Mouse (Mus musculus) heart, embryonic 16.5 days (tissue): ENCODE data around the gene Ntf3. TPM values are rescaled to one million over a fixed set of nuclear protein-coding genes. Genes with fewer than 3 reads are reported as not detected.
A peak's percentile ranks its signal among the peaks of the same experiment; 100 is the strongest.

ENCODE experiments used
- ATAC-seq: fragments of 200-750 bp; cut with Nextera tagmentation; replicated peaks from 2 replicates; pipeline ENCODE4 v1.8.0; 2017; ENCODE audit warnings: moderate number of reproducible peaks; ENCODE audit not compliant: insufficient read depth, low FRiP score; ENCODE audit errors: extremely low read depth
- H3K27ac ChIP-seq: fragments of 300-500 bp; sonication (generic); 2 replicates; pipeline ENCODE4 v1.5.1; 2014; ENCODE audit warnings: mild to moderate bottlenecking, low read length, control low read depth, moderate library complexity
- H3K27me3 ChIP-seq: fragments of 300-500 bp; sonication (generic); 2 replicates; pipeline ENCODE4 v1.6.1; 2014; ENCODE audit warnings: low read length, mixed read lengths; ENCODE audit not compliant: control insufficient read depth, insufficient read depth
- H3K36me3 ChIP-seq: fragments of 300-500 bp; sonication (generic); 2 replicates; pipeline ENCODE4 v1.6.1; 2014; ENCODE audit not compliant: control insufficient read depth, insufficient read depth
- H3K4me1 ChIP-seq: fragments of 300-500 bp; sonication (generic); 2 replicates; pipeline ENCODE4 v1.6.1; 2014; ENCODE audit warnings: low read length, mixed read lengths; ENCODE audit not compliant: control insufficient read depth, insufficient read depth
- H3K4me2 ChIP-seq: fragments of 300-500 bp; sonication (generic); 2 replicates; pipeline ENCODE4 v1.6.1; 2014; ENCODE audit warnings: low read depth, mild to moderate bottlenecking, control low read depth, low read length
- H3K4me3 ChIP-seq: fragments of 300-500 bp; sonication (generic); 2 replicates; pipeline ENCODE4 v1.5.1; 2014; ENCODE audit warnings: mild to moderate bottlenecking, control low read depth, low read length
- H3K9ac ChIP-seq: fragments of 300-500 bp; sonication (generic); 2 replicates; pipeline ENCODE4 v1.6.1; 2014; ENCODE audit warnings: low read length, control low read depth
- H3K9me3 ChIP-seq: fragments of 300-500 bp; sonication (generic); replicated peaks from 2 replicates; pipeline ENCODE4 v1.6.1; 2016; ENCODE audit warnings: low read length; ENCODE audit not compliant: control insufficient read depth
- WGBS: fragments of 180-500 bp; shearing (Covaris S2); extraction: QIAGEN DNeasy Blood & Tissue Kit; methylation state at CpG from one replicate; pipeline ENCODE4 v1.1.7; 2014; 5-methylcytosine and 5-hydroxymethylcytosine counted together
- polyA plus RNA-seq: library from polyadenylated mRNA; unstranded; fragments of >200 nt; fragmentation: Nextera tagmentation; extraction: Ambion mirVana; gene quantifications from 2 replicates; pipeline ENCODE4 v1.2.1, GENCODE M21; 2015

The Ntf3 gene
- polyA plus RNA-seq, 1 experiment from 2014 or later, result 8.3 TPM

GRCm38 (mm10) chr6:126142741-126143140 lies 24.0 kb downstream of the Ntf3 start:
- peak; percentile 3; the same call in 1 of the 2 replicates for ATAC-seq
- Histone ChIP-seq H3K27ac (peak overlapping the region; percentile 71), H3K9me3 (no peaks in the 10 kb centered on the region), H3K4me2 (peak overlapping the region; percentile 50), H3K4me3 (no peak overlapping the region), H3K9ac (no peak overlapping the region), H3K27me3 (no peaks in the 10 kb centered on the region), H3K36me3 (no peaks in the 10 kb centered on the region), H3K4me1 (peaks cover 39% of the 10 kb centered on the region)
- 36% methylated on average over 3 of the region's 3 CpGs for WGBS

- Histone ChIP-seq H3K4me3 (peak overlapping the region; percentile 8; the same call in 1 of the 2 replicates), H3K9me3 (no peaks in the 10 kb centered on the region), H3K27me3 (no peaks in the 10 kb centered on the region), H3K4me2 (peak overlapping the region; percentile 50), H3K4me1 (peaks cover 39% of the 10 kb centered on the region), H3K36me3 (no peaks in the 10 kb centered on the region), H3K27ac (peak overlapping the region; percentile 71), H3K9ac (peak overlapping the region; percentile 50)
- 24% methylated on average over 8 of the region's 8 CpGs for WGBS
- ATAC-seq, result peak; percentile 47
Observed at GRCm38 (mm10) chr6:126142021-126142554, 24.6 kb downstream of the Ntf3 start.

- Histone ChIP-seq H3K9ac (peak overlapping the region; percentile 50), H3K4me3 (0 out of 2 replicates have a peak overlapping the region, but pooled peaks have one; percentile 5), H3K27ac (peak overlapping the region; percentile 71), H3K4me2 (peak overlapping the region; percentile 50), H3K4me1 (peaks cover 39% of the 10 kb centered on the region), H3K27me3 (no peaks in the 10 kb centered on the region), H3K9me3 (no peaks in the 10 kb centered on the region), H3K36me3 (no peaks in the 10 kb centered on the region)
- 20% methylated on average over 13 of the region's 13 CpGs for WGBS
- ATAC-seq, result peak; percentile 64
Observed at GRCm38 (mm10) chr6:126141472-126141871, 25.2 kb downstream of the Ntf3 start.

- WGBS, result 40% methylated on average over 6 of the region's 6 CpGs
- H3K4me2 ChIP-seq, result peak overlapping the region; percentile 50
- ATAC-seq, result peak; percentile 55
- H3K27me3 ChIP-seq, result no peaks in the 10 kb centered on the region
- H3K9ac ChIP-seq, result peak overlapping the region; percentile 50
- no peaks in the 10 kb centered on the region for H3K36me3 ChIP-seq
- H3K4me1 ChIP-seq, result peaks cover 39% of the 10 kb centered on the region
- no peak overlapping the region for H3K4me3 ChIP-seq
- peak overlapping the region; percentile 71 for H3K27ac ChIP-seq
- no peaks in the 10 kb centered on the region for H3K9me3 ChIP-seq
Observed at GRCm38 (mm10) chr6:126140961-126141360, 25.7 kb downstream of the Ntf3 start.

- Histone ChIP-seq H3K4me1 (peaks cover 39% of the 10 kb centered on the region), H3K27ac (peak overlapping the region; percentile 51), H3K4me3 (no peak overlapping the region), H3K4me2 (no peak overlapping the region), H3K9me3 (no peaks in the 10 kb centered on the region), H3K27me3 (no peaks in the 10 kb centered on the region), H3K36me3 (no peaks in the 10 kb centered on the region), H3K9ac (no peak overlapping the region)
- WGBS, result 30% methylated on average over 2 of the region's 2 CpGs
- ATAC-seq, result no peak
Observed at GRCm38 (mm10) chr6:126140416-126140815, 26.3 kb downstream of the Ntf3 start.

- Histone ChIP-seq H3K27me3 (no peaks in the 10 kb centered on the region), H3K4me3 (no peak overlapping the region), H3K27ac (no peak overlapping the region), H3K36me3 (no peaks in the 10 kb centered on the region), H3K4me2 (no peak overlapping the region), H3K9me3 (no peaks in the 10 kb centered on the region), H3K4me1 (no peaks in the 10 kb centered on the region; the same call in 1 of the 2 replicates), H3K9ac (no peak overlapping the region)
- WGBS, result 76% methylated on average over 19 of the region's 19 CpGs
- ATAC-seq, result no peak
Observed at GRCm38 (mm10) chr6:126134155-126134906, 32.4 kb downstream of the Ntf3 start.

GRCm38 (mm10) chr6:126128238-126128637 lies 38.5 kb downstream of the Ntf3 start:
- Histone ChIP-seq H3K9me3 (no peaks in the 10 kb centered on the region), H3K4me1 (peaks cover 4% of the 10 kb centered on the region; the same call in 1 of the 2 replicates), H3K4me2 (no peak overlapping the region), H3K36me3 (no peaks in the 10 kb centered on the region), H3K27me3 (no peaks in the 10 kb centered on the region), H3K9ac (no peak overlapping the region), H3K4me3 (no peak overlapping the region), H3K27ac (no peak overlapping the region)
- no peak for ATAC-seq
- 43% methylated on average over 7 of the region's 7 CpGs for WGBS

- no peaks in the 10 kb centered on the region for H3K27me3 ChIP-seq
- H3K4me1 ChIP-seq, result no peaks in the 10 kb centered on the region
- ATAC-seq, result no peak
- H3K9ac ChIP-seq, result no peak overlapping the region
- H3K4me2 ChIP-seq, result no peak overlapping the region
- no peaks in the 10 kb centered on the region for H3K9me3 ChIP-seq
- H3K27ac ChIP-seq, result no peak overlapping the region
- WGBS, result 71% methylated on average over 1 of the region's 1 CpGs
- no peaks in the 10 kb centered on the region for H3K36me3 ChIP-seq
- H3K4me3 ChIP-seq, result no peak overlapping the region
Observed at GRCm38 (mm10) chr6:126118247-126118646, 48.5 kb downstream of the Ntf3 start.

- Histone ChIP-seq H3K4me3 (no peak overlapping the region), H3K27me3 (no peaks in the 10 kb centered on the region), H3K36me3 (no peaks in the 10 kb centered on the region), H3K27ac (no peak overlapping the region), H3K4me1 (no peaks in the 10 kb centered on the region), H3K9ac (no peak overlapping the region), H3K9me3 (no peaks in the 10 kb centered on the region), H3K4me2 (no peak overlapping the region)
- 72% methylated on average over 8 of the region's 8 CpGs for WGBS
- no peak for ATAC-seq
Observed at GRCm38 (mm10) chr6:126117191-126117590, 49.5 kb downstream of the Ntf3 start.
